In genomic region chr4:127027228-127028190, GRCm38 (mm10) we compare ENCODE assay signal across 10 mouse cellular contexts. TPM values are rescaled to one million over a fixed set of nuclear protein-coding genes. Genes with fewer than 3 reads are reported as not detected.
A peak's percentile ranks its signal among the peaks of the same experiment; 100 is the strongest.
DNase-seq lines count a peak whose midpoint lies in the region; ATAC-seq and TF ChIP-seq lines count a peak whose summit lies in the region.
"Had no signal": no experiment of that assay in that cellular context is flagged by ENCODE, and none has a peak within 500 bp of the region (broad histone marks: within the 10 kb centered on the region; RNA-seq: fewer than 3 reads in every experiment).

No protein-coding gene starts in this region.

- peak; percentile 46; the same call in 1 of the 2 replicates for ATAC-seq in intestine, embryonic 16.5 days

- H3K9me3 ChIP-seq in intestine, embryonic 16.5 days (ENCODE audit: control insufficient read depth, low read length), result no peaks in the 10 kb centered on the region
- H3K9me3 ChIP-seq: heart, embryonic 13.5 days; neural tube, embryonic 12.5 days had no signal

- H3K4me3 ChIP-seq in lung, adult 2 months (replicated peaks; ENCODE audit: extremely low read depth, low read depth, low read length), result no peak overlapping the region
- H3K4me3 ChIP-seq in intestine, embryonic 16.5 days (ENCODE audit: low read length), result no peak overlapping the region
- H3K4me3 ChIP-seq: heart, embryonic 13.5 days; neural tube, embryonic 12.5 days had no signal

- H3K4me2 ChIP-seq in intestine, embryonic 16.5 days (ENCODE audit: low read depth, low read length), result no peak overlapping the region
- H3K4me2 ChIP-seq: heart, embryonic 13.5 days; neural tube, embryonic 12.5 days had no signal

- no peaks in the 10 kb centered on the region for H3K27me3 ChIP-seq in intestine, embryonic 16.5 days (replicated peaks; ENCODE audit: control insufficient read depth, insufficient read depth, low read length)
- H3K27me3 ChIP-seq: heart, embryonic 13.5 days; neural tube, embryonic 12.5 days had no signal

- WGBS in lung, adult 2 months, result 50% methylated on average over 4 of the region's 4 CpGs
- 64% methylated on average over 4 of the region's 4 CpGs for whole genome bisulfite sequencing in intestine, embryonic 16.5 days

- no peak overlapping the region for H3K27ac ChIP-seq in intestine, embryonic 16.5 days (ENCODE audit: low read length)
- H3K27ac ChIP-seq: heart, embryonic 13.5 days; neural tube, embryonic 12.5 days had no signal

- DNase-seq in adrenal gland, postnatal 10 days, result peak; percentile 65
- DNase-seq in adrenal gland, adult 18-20 months (ENCODE audit: low spot score in 2 of 2), result no peak
- DNase-seq in lung, adult 18-20 months, result peak; percentile 19 to 27
- DNase-seq in lung, adult 2 months, result no peak
- DNase-seq in brain, embryonic 14.5 days (ENCODE audit: low read depth), result peak; percentile 67
- DNase-seq in lung, postnatal 36 days, result peak; percentile 71
- DNase-seq in yolk sac, embryonic 10.5 days (ENCODE audit: low spot score), result no peak

- H3K9ac ChIP-seq in intestine, embryonic 16.5 days (ENCODE audit: low read depth, low read length), result no peak overlapping the region
- H3K9ac ChIP-seq: heart, embryonic 13.5 days; neural tube, embryonic 12.5 days had no signal

- no peak for TF ChIP-seq CTCF in lung, adult 2 months (IDR thresholded peaks at IDR 0.05; ENCODE audit: insufficient read depth, low read length)
- peak; percentile 51; the same call in 1 of the 2 replicates for TF ChIP-seq CTCF in brain, embryonic 14.5 days (IDR thresholded peaks at IDR 0.05; ENCODE audit: borderline replicate concordance, extremely low read depth, insufficient read depth, insufficient read length)

- H3K4me1 ChIP-seq in lung, adult 2 months (ENCODE audit: control insufficient read depth, insufficient read depth, low read length), result peaks cover 22% of the 10 kb centered on the region
- peaks cover 17% of the 10 kb centered on the region for H3K4me1 ChIP-seq in intestine, embryonic 16.5 days (ENCODE audit: control insufficient read depth, insufficient read depth, low read length)

- no peak for TF ChIP-seq POLR2A in lung, adult 2 months (IDR thresholded peaks at IDR 0.05; ENCODE audit: borderline replicate concordance, extremely low read depth, low read depth, low read length)
- TF ChIP-seq POLR2A in brain, embryonic 14.5 days (IDR thresholded peaks at IDR 0.05; ENCODE audit: borderline replicate concordance, extremely low read depth, insufficient read depth, insufficient read length, poor library complexity, severe bottlenecking), result no peak

- peaks cover 12% of the 10 kb centered on the region for H3K36me3 ChIP-seq in intestine, embryonic 16.5 days (ENCODE audit: control insufficient read depth, insufficient read depth, low read length)

RNA-seq across cellular contexts. Expression of gene Sfpq, which starts 6.4 kb away (rescaled TPM):
- 100 to 1,000 TPM; 204 to 244 TPM for total RNA-seq in adrenal gland, postnatal 10 days (2021)
- total RNA-seq in adrenal gland, adult 18-20 months (2021), result 100 to 1,000 TPM; 233 to 291 TPM
- 44.1 and 52.1 TPM in 2 replicates for polyA plus RNA-seq in lung, adult 2 months (2012; rRNA removed)
- polyA plus RNA-seq in brain, embryonic 14.5 days (2012; rRNA removed), result 170 and 307 TPM in 2 replicates
- polyA plus RNA-seq in intestine, embryonic 16.5 days (2015; fragmentation: Nextera tagmentation; extraction: Ambion mirVana), result 39.7 and 42.1 TPM in 2 replicates

RNA-seq across cellular contexts. Expression of gene Zmym1, which starts 33.4 kb away (rescaled TPM):
- total RNA-seq in adrenal gland, postnatal 10 days (2021), result 1 to 10 TPM; 6.4 to 8.5 TPM
- total RNA-seq in adrenal gland, adult 18-20 months (2021), result 1 to 10 TPM; 6.6 to 8.1 TPM
- 1.2 and 1.3 TPM in 2 replicates for polyA plus RNA-seq in lung, adult 2 months (2012; rRNA removed)
- 10.9 and 13.6 TPM in 2 replicates for polyA plus RNA-seq in brain, embryonic 14.5 days (2012; rRNA removed)
- polyA plus RNA-seq in intestine, embryonic 16.5 days (2015; fragmentation: Nextera tagmentation; extraction: Ambion mirVana), result 9.5 and 10.8 TPM in 2 replicates

RNA-seq across cellular contexts. Expression of gene Zmym6, which starts 49.7 kb away (rescaled TPM):
- total RNA-seq in adrenal gland, postnatal 10 days (2021), result 10 to 100 TPM; 12.7 to 18.7 TPM
- total RNA-seq in adrenal gland, adult 18-20 months (2021), result 10 to 100 TPM; 13.4 to 17.3 TPM
- polyA plus RNA-seq in lung, adult 2 months (2012; rRNA removed), result 3.6 and 6.1 TPM in 2 replicates
- 39.0 and 43.5 TPM in 2 replicates for polyA plus RNA-seq in brain, embryonic 14.5 days (2012; rRNA removed)
- polyA plus RNA-seq in intestine, embryonic 16.5 days (2015; fragmentation: Nextera tagmentation; extraction: Ambion mirVana), result 14.7 and 16.4 TPM in 2 replicates

RNA-seq across cellular contexts. Expression of gene Zmym4, which starts 59.6 kb away (rescaled TPM):
- 10 to 100 TPM; 33.1 to 47.3 TPM for total RNA-seq in adrenal gland, postnatal 10 days (2021)
- total RNA-seq in adrenal gland, adult 18-20 months (2021), result 10 to 100 TPM; 29.3 to 32.5 TPM
- 3.8 and 5.5 TPM in 2 replicates for polyA plus RNA-seq in lung, adult 2 months (2012; rRNA removed)
- 31.9 and 44.6 TPM in 2 replicates for polyA plus RNA-seq in brain, embryonic 14.5 days (2012; rRNA removed)
- polyA plus RNA-seq in intestine, embryonic 16.5 days (2015; fragmentation: Nextera tagmentation; extraction: Ambion mirVana), result 10.1 and 10.7 TPM in 2 replicates

Comparison
In these comparisons a context has a peak if more than half of its experiments do, and no peak if none do; other contexts are left out.
1. DNase-seq: peak in adrenal gland, postnatal 10 days (single experiment), lung, adult 18-20 months (2 of 2), brain, embryonic 14.5 days (single experiment) and lung, postnatal 36 days (single experiment); none in adrenal gland, adult 18-20 months (0 of 2), lung, adult 2 months (single experiment) and yolk sac, embryonic 10.5 days (single experiment).